Mouse (Mus musculus) gastrocnemius, adult 2 months (tissue): ENCODE measurements around the gene Rbak. TPM values are rescaled to one million over a fixed set of nuclear protein-coding genes. Genes with fewer than 3 reads are reported as not detected.
"Not testable (repeated sequence)": the region's sequence is repeated elsewhere in the genome, so short reads cannot be mapped to it uniquely, and the experiment has no call there.

ENCODE experiments used
- DNase-seq: peaks from one replicate; pipeline ENCODE4 v3.0.0; 2022
- H3K27ac ChIP-seq: fragments of 200-600 bp; 2 replicates; pipeline ENCODE4 v1.8.1; 2022; ENCODE audit warnings: mild to moderate bottlenecking
- H3K4me3 ChIP-seq: fragments of 200-600 bp; 2 replicates; pipeline ENCODE4 v1.8.1; 2022; ENCODE audit warnings: mild to moderate bottlenecking, moderate library complexity
- CTCF ChIP-seq: fragments of 200-600 bp; IDR thresholded peaks from 2 replicates; pipeline ENCODE4 v1.8.1; 2022; ENCODE audit warnings: antibody characterized with exemption, mild to moderate bottlenecking, moderate library complexity
- intact Hi-C: fragments of 180-260 bp; cut with DNase I; formaldehyde crosslinking; loops from one replicate; pipeline ENCODE4 v1.15.1; 2025
- long read RNA-seq, 2 experiments: library from polyadenylated mRNA; stranded (forward); transcript quantifications; one replicate each; pipeline ENCODE4 v2.0.0; 2021
- total RNA-seq, 2 experiments: library from RNA; stranded (reverse); gene quantifications; 2 replicates each; pipeline ENCODE4 v1.2.3; 2021

Gene Rbak
- 1 to 10 TPM; 3.6 to 4.0 TPM for total RNA-seq
- long read RNA-seq, experiment 1, partial matches to known transcripts, result 0 of 4 reads
- long read RNA-seq, experiment 1, other reads (novel, unspliced or antisense), result 2 of 4 reads
- long read RNA-seq, experiment 2, partial matches to known transcripts, result 0 of 8 reads
- long read RNA-seq, experiment 2, other reads (novel, unspliced or antisense), result 5 of 8 reads

GRCm38 (mm10) chr5:143180255-143181076 lies at the start of gene Rbak, which contains the start of gene Spdye4b:
Gene Rbak (minus strand): TSS chr5:143180775.
Gene Spdye4b (plus strand): TSS chr5:143181017.
- peak within 1 kb of the TSS; percentile 89 for H3K27ac ChIP-seq
- intact Hi-C loops, result loop anchor here (1.0 kb wide), 1 partner anchor 55 kb away; the partner anchor contains the start of gene Zfp12
- no peak for TF ChIP-seq CTCF
- peak; percentile 95 for DNase-seq
- peak within 1 kb of the TSS; percentile 87 for H3K4me3 ChIP-seq

GRCm38 (mm10) chr5:143226790-143227189 lies 46.2 kb upstream of the Rbak start, which contains the start of gene Spdye4a:
Gene Spdye4a (minus strand): TSS chr5:143226890.
- no peak within 1 kb of the TSS for H3K27ac ChIP-seq
- intact Hi-C loops, result no loop called here
- no peak for DNase-seq
- H3K4me3 ChIP-seq, result no peak within 1 kb of the TSS
- TF ChIP-seq CTCF, result no peak

GRCm38 (mm10) chr5:143222287-143222686 lies 41.7 kb upstream of the Rbak start:
- intact Hi-C loops, result no loop called here
- no peak overlapping the region for H3K27ac ChIP-seq
- no peak overlapping the region for H3K4me3 ChIP-seq
- no peak for TF ChIP-seq CTCF
- no peak for DNase-seq

- Histone ChIP-seq H3K4me3 (no peak overlapping the region), H3K27ac (no peak overlapping the region)
- TF ChIP-seq CTCF, result no peak
- no peak for DNase-seq
- intact Hi-C loops, result no loop called here
These were observed 40.4 kb upstream of the Rbak start for GRCm38 (mm10) chr5:143220996-143221395.

- no peak for TF ChIP-seq CTCF
- H3K27ac ChIP-seq, result no peak overlapping the region
- intact Hi-C loops, result no loop called here
- H3K4me3 ChIP-seq, result no peak overlapping the region
- DNase-seq, result no peak
These were observed 33.3 kb upstream of the Rbak start for GRCm38 (mm10) chr5:143213832-143214231.

GRCm38 (mm10) chr5:143205015-143205414 lies 24.4 kb upstream of the Rbak start:
- peak; percentile 29; the same call in 1 of the 2 replicates for TF ChIP-seq CTCF

GRCm38 (mm10) chr5:143196506-143196905 lies 15.9 kb upstream of the Rbak start:
- DNase-seq, result no peak
- H3K4me3 ChIP-seq, result no peak overlapping the region
- intact Hi-C loops, result no loop called here
- H3K27ac ChIP-seq, result no peak overlapping the region
- no peak for TF ChIP-seq CTCF

More at GRCm38 (mm10) chr5:143205015-143205414, 24.4 kb upstream of the Rbak start:
- Histone ChIP-seq H3K27ac (no peak overlapping the region), H3K4me3 (no peak overlapping the region)
- intact Hi-C loops, result no loop called here
- DNase-seq, result no peak

- Histone ChIP-seq H3K4me3 (no peak overlapping the region), H3K27ac (no peak overlapping the region)
- TF ChIP-seq CTCF, result no peak
- no peak for DNase-seq
- intact Hi-C loops, result no loop called here
These were observed 14.6 kb upstream of the Rbak start for GRCm38 (mm10) chr5:143195166-143195565.

- DNase-seq, H3K4me3 ChIP-seq, H3K27ac ChIP-seq, intact Hi-C loops: not testable (repeated sequence)
These were observed 14.2 kb upstream of the Rbak start for GRCm38 (mm10) chr5:143194747-143195146.

- no peak for TF ChIP-seq CTCF
- DNase-seq, result no peak
- Histone ChIP-seq H3K4me3 (no peak overlapping the region), H3K27ac (no peak overlapping the region)
- intact Hi-C loops, result no loop called here
These were observed 12.2 kb upstream of the Rbak start for GRCm38 (mm10) chr5:143192806-143193205.

GRCm38 (mm10) chr5:143188014-143188413 lies 7.4 kb upstream of the Rbak start:
- DNase-seq, H3K4me3 ChIP-seq, intact Hi-C loops, H3K27ac ChIP-seq: not testable (repeated sequence)

- H3K4me3 ChIP-seq, result peak overlapping the region; percentile 87; the same call in 1 of the 2 replicates
These were observed 1.4 kb downstream of the Rbak start for GRCm38 (mm10) chr5:143179179-143179578.

GRCm38 (mm10) chr5:143177541-143178200 lies 2.9 kb downstream of the Rbak start:
- intact Hi-C loops, result loop anchor here (2.0 kb wide), 1 partner anchor 65 kb away; the partner anchor contains the start of gene Rnf216
- Histone ChIP-seq H3K27ac (no peak overlapping the region), H3K4me3 (no peak overlapping the region)
- TF ChIP-seq CTCF, result peak; percentile 33; the same call in 1 of the 2 replicates
- no peak for DNase-seq

More at GRCm38 (mm10) chr5:143179179-143179578, 1.4 kb downstream of the Rbak start:
- intact Hi-C loops, result loop anchor here (2.0 kb wide), 1 partner anchor 66 kb away; the partner anchor contains the start of gene Rnf216
- no peak overlapping the region for H3K27ac ChIP-seq
- no peak for DNase-seq
- TF ChIP-seq CTCF, result peak; percentile 47
